Mouse (Mus musculus) MEL-GATA-1-ER (cell line): ENCODE measurements around the gene P3h1.

Experiments used
- DNase-seq: peaks from one replicate; pipeline ENCODE4 v3.0.0-alpha.2; 2012; ENCODE audit warnings: low read depth; ENCODE audit errors: extremely low read depth

The P3h1 gene

DNA sequence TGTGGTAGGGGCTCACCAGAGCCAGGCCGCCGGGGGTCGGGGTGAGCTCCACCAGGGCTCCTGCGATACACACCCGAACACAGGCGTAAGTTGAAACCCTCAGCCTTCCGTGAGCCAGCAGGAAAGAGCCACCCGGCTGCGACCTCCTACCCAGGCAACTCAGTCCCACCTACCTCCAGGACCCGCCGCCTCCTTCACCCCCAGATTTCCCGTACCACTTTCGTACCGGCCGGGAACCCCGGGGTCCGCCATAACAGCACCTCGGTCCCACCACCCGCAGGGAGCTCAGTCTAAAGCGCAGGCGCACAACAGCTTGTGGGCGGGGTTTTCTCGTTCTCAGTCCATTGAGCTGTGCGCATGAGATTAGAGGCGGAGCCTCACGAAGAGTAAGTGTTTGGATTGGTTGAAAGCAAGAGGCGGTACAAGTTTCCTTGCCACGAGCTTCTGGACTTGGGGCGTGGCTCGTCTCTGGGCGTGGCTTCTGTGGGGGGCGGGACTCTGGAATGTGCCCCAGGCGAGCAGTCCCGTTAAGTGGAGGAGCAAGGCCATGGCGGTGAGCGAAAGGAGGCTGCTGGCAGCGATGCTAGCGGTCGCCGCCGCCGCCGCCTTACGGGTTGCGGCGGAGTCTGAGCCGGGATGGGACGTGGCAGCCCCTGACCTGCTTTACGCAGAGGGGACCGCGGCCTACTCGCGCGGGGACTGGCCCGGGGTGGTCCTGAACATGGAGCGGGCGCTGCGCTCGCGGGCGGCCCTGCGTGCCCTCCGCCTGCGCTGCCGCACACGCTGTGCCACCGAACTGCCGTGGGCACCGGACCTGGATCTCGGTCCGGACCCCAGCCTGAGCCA, at the start of gene P3h1, which contains the start of gene AU022252:
Gene P3h1, plus strand, starts transcription at position 506 of the 846 bp plus-strand sequence.
Gene AU022252, minus strand, starts transcription at position 303 of the 846 bp plus-strand sequence.
- DNase-seq = peak; percentile 96

- no peak for DNase-seq
Measured at GRCm38 (mm10) chr4:119183525-119183924, 49.2 kb upstream of the P3h1 start.

- DNase-seq = no peak
Measured at GRCm38 (mm10) chr4:119185771-119186170, 46.9 kb upstream of the P3h1 start.

DNA sequence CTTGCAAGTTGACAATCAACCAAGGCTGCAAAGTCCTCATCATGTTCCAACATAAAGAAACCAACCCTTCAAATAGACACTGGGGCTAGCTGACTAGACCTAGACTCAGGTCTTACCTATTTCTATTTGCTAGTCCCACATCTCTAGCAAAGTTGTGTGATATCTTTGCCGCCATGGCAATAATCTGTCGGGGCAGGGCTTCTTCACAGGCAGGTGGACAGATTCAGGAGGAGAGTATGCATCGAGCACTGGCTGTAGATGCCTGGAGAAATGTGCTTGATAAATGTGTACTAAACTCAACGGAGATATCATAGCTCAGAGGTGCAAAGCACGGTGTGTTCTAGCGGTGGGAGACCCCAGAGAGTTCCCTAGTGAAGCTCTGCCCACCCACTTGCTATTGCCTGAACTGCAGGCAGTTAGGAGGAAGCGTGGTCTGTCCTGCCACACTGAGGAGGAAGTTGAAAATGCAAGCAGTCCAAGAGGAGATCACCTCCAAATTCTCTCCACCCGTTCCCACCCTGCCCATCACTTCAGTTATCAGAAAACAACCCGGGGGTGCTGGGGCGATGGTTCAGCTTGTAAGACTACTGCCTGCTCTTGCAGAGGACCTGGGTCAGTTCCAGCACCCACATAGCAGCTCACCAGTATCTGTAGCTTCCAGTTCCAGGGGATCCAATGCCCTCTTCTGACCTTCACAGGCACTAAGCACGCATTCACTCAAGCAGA, 44.5 kb upstream of the P3h1 start:
- peak; percentile 87 for DNase-seq

GRCm38 (mm10) chr4:119189392-119189791, 43.3 kb upstream of the P3h1 start:
- no peak for DNase-seq

- peak; percentile 87 for DNase-seq
Measured at GRCm38 (mm10) chr4:119189864-119190263, 42.9 kb upstream of the P3h1 start, which contains the start of gene Ermap. Gene Ermap (minus strand): TSS chr4:119190011.

- peak; percentile 83 for DNase-seq
Measured at GRCm38 (mm10) chr4:119190618-119191017, 42.1 kb upstream of the P3h1 start.

- DNase-seq = no peak
Measured at GRCm38 (mm10) chr4:119191273-119191672, 41.4 kb upstream of the P3h1 start.

DNA sequence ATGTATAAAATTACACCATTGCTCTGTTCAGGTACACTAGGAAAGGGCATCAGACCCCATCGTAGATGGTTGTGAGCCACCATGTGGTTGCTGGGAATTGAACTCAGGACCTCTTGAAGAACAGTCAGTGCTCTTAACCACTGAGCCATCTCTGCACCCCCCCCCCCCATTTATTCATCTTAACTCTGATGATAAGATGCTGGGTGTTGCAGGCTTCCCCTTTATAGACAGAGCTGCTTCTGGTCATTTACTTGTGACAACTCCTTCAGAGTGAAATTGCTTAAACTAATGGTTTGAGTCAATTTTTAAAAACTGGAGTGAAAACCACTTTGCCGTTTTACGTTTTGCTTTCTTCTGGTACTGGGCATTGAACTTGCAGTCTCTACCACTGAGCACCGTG, 40.0 kb upstream of the P3h1 start:
- no peak for DNase-seq

GRCm38 (mm10) chr4:119194909-119195581, 37.7 kb upstream of the P3h1 start, which contains the start of gene Svbp:
Gene Svbp (plus strand): TSS chr4:119195306.
- DNase-seq = no peak

- no peak for DNase-seq
Measured at GRCm38 (mm10) chr4:119195582-119196320, 37.0 kb upstream of the P3h1 start.

DNA sequence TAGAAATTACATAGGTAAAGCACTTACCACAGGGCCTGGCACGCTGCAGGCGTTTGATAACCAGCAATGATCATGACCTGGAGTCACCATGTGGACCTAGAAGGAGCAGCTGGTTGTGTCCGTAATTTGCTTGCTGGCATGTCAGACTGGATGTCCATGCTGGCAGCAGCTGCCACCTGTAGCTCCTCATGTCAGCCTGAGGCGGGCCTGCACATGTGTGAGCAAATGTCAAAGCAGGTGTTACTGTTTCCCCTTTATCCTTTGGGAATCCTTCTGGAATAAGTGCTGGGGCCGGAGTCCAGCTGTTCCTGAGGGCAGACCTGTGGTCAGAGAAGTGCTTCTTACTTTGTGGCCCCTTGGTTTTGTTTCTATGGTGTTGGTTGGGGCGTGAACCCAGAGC, 34.6 kb upstream of the P3h1 start:
- no peak for DNase-seq

- DNase-seq = peak; percentile 60
Measured at GRCm38 (mm10) chr4:119204672-119205071, 28.0 kb upstream of the P3h1 start.

DNA sequence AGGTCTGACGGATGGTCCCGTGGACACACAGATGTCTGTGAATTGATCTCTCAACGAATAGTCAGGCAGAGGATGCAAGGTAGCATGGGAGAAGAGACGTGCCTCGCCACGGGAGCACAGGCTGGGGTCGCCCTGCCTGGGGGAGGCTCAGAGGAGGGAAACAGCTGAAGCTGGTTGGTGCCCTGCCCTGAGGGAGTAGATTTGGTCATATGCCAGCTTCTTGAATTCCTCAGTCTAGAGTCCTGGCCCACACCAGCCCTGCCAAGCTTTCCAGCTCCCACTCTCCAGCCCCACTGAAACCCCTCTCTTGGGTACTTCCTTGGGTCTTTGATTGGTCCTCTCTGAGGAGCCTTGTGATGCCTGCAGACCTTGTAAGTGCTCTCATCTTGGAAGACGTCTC, 16.0 kb upstream of the P3h1 start:
- DNase-seq = no peak

- no peak for DNase-seq
Measured at GRCm38 (mm10) chr4:119218169-119218568, 14.5 kb upstream of the P3h1 start, which contains the start of gene Tmem269. Gene Tmem269 (minus strand): TSS chr4:119218217.

DNA sequence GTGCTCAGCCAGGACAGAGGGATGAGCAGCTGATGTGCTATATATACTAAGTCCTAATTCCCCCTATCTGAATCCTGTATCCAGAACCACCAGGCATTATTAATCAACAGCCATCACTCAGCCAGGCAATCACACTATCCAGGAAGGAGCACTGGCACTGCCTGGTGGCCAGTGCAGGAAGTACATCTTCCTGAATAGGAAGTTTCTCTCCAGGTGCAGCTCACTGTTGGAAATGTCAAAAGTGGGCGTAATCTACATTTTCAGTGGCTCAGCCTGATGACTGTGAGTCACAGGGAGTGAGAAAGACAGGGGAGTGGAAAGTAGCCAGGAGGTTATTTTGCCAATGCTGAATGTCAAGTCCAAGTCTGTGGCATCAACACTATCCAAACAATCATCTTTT, 9.0 kb upstream of the P3h1 start:
- peak; percentile 39 for DNase-seq

- DNase-seq = no peak
Measured at GRCm38 (mm10) chr4:119224534-119224933, 8.2 kb upstream of the P3h1 start.

DNA sequence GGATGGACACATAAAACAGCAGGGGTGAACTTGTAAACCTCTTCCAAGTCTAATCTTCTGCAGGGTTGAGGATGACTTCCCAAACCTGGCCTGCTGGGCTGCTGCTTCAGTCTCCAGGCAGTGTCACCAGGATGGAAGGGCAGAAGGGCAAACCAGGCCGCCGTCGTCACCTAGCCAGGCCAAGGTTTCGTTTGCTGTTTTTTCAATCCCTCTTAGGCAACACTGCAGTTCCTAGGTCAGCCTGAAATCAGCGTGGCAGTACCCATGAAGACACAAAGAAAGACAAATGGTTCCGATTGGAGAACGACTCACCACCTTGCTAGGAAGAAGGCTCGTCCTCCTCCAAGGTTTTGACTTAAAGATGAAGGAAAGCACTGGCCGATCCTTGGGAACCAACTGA, 7.0 kb upstream of the P3h1 start:
- DNase-seq = no peak

- DNase-seq = no peak
Measured at GRCm38 (mm10) chr4:119226751-119227150, 6.0 kb upstream of the P3h1 start.

GRCm38 (mm10) chr4:119233256-119233901, 664 bp downstream of the P3h1 start:
- DNase-seq = peak; percentile 68
